Mouse (Mus musculus) spleen, postnatal 14 days (tissue): ENCODE results near the gene Katna1.
"Not testable (repeated sequence)": the region's sequence is repeated elsewhere in the genome, so short reads cannot be mapped to it uniquely, and the experiment has no call there.

Experiments
- DNase-seq, 2 experiments: peaks; one replicate each; pipeline ENCODE4 v3.0.0; 2021 to 2022; ENCODE audit warnings: low spot score in 2 of 2

The Katna1 gene

GRCm38 (mm10) chr10:7725751-7726500 lies at the start of gene Katna1:
Gene Katna1, plus strand, starts transcription at chr10:7726000.
- peak; percentile 90 to 92 for DNase-seq

DNA sequence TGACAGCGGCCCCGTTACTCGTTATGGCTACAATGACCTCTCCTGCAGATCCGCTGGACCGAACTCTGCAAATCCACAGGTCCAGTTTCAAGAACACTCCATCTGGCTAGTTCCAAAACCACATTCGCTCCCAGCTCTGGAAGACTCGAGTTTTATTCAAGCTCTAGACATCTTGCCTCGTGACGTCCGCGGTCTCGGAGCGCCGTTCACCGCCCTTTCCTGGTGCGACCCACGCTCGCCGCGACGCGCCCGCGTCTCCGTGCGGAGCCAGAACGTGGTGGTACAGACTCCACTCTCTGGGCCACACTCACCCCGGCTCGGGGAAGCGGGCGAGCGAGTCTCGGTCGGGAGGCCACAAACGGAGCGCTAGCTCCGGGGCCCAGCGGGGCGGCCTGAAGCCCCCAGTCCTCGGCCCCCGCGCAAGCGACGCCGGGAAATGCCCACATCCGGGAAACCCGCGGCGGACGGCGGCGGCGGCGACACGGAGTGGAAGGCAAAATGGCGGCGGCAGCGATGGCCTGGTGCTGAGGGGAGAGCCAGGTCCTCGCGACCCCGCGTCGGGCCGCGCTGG lies 45.0 kb upstream of the Katna1 start, which contains the start of the genes Pcmt1 and Lats1:
TSS of gene Pcmt1 (minus strand) at position 406 of the 571 bp plus-strand sequence.
TSS of gene Lats1 (plus strand) at position 484 of the 571 bp plus-strand sequence.
- DNase-seq = peak; percentile 75 to 80

DNA sequence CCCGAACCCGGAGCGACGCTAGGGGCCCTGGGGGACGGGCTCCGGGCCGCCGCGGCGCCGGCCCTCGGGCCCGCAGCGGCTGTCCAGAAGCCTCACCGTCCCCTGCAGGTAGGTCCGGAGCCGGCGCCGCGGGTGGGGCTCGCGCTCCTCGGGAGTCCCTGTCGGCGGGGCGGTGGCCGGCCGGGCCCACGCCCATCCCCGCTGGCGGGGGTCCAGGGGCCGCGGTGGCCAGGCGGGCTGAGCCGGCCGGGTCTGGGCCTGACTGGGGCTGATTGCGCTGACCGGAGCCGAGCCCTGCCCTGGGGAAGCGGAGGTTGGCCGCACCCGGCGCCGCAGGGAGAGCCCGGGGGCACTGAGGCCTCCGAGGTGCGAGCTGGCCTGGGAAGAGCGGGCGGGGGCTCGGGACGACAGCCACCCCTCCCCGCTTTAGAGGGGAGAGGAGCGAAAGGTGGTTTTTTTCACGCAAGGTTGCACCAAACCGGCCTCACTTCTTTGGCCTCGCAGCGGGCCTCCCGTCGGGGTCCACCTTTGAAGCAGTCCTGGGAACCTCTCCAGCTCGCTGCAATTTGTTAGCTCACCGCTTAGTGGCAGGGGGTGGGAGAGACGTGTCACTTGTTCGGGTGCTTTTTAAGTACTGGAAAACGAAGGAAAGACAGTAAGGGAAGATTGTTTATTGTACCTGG lies 44.3 kb upstream of the Katna1 start:
- peak; percentile 41 to 48 for DNase-seq

DNA sequence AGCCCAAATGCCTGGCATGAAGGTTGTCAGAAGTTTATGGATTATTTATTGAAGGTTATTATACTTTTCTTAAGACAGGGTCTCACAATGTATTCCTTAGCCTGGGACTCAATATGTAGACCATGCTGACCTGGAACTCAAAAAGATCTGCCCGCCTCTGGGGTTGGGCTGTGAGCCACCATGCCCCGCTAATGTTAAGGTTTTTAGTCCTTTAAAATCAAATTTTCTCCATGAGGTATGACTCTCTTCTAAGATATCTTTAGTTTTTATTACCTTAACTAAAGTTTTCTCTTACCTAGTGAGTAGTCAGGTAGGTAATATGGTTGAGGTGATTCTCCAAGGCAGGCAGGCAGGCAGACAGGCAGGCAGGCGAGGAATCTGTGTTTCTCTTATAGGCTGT lies 43.6 kb upstream of the Katna1 start:
- no peak for DNase-seq

- DNase-seq = no peak
Observed at GRCm38 (mm10) chr10:7686902-7687301, 38.9 kb upstream of the Katna1 start.

DNA sequence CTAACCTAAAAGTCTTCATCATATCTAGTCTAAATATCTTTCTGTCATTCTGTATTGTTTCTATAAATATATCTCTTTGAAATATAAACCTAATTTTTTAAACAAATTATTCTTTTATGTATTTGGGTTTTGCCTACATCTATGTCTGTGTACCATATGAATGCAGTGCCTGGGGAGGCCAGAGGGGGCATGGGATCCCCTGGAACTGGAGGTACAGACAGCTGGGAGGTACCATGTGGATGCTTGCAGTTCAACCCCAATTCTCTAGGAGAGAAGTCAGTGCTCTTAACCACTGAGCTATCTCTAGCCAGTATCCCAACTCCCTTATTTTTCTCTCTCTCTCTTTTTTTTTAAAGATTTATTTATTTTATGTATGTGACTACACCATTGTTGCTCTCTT lies 30.5 kb upstream of the Katna1 start:
- DNase-seq = no peak

- no peak for DNase-seq
Observed at GRCm38 (mm10) chr10:7700120-7700519, 25.7 kb upstream of the Katna1 start.

DNA sequence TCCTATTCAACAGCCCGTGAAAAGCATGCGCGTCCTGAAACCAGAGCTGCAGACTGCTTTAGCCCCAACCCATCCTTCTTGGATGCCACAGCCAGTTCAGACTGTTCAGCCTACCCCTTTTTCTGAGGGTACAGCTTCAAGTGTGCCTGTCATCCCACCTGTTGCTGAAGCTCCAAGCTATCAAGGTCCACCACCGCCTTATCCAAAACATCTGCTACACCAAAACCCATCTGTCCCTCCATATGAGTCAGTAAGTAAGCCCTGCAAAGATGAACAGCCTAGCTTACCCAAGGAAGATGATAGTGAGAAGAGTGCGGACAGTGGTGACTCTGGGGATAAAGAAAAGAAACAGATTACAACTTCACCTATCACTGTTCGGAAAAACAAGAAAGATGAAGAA lies 23.2 kb upstream of the Katna1 start:
- no peak for DNase-seq

DNA sequence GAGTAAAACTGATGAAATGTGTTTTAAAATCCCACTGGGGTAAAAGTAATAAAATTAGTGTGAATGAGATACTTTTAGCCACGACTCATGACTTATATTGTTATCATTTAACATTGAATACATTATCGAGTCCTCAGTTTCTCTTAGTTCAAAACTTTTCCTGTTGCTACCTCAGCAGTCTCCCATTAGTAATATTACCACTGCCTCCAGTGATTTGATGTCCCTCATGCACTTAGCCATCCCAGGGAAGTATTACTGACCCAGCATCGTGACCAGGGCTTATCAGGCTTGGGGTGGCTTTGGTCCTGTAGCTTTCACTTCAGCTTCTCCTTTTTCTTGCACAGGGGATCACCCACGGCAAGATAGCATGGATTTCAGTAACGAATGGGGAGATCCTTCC lies 15.7 kb upstream of the Katna1 start:
- DNase-seq = no peak

- no peak for DNase-seq
Observed at GRCm38 (mm10) chr10:7712506-7712905, 13.3 kb upstream of the Katna1 start.

DNA sequence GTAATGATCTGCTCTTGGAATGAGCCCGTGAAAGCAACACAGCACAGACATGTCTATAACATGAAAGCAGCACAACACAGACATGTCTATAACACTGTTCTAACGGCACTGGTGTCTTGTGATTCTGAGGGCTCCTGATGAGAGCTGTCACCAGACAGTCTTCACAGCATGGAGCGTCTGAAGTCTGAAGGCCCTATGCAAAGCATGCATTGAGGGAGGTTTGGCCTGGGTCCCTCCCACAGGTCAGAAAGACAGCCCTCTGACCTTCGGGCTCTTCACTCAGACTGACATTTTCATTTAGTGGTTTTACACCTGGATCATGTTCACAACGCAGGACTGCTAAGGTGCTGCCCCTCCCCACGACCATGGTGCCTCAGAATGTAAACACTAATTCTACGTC lies 10.7 kb upstream of the Katna1 start:
- no peak for DNase-seq

GRCm38 (mm10) chr10:7726501-7726812 lies 657 bp downstream of the Katna1 start:
- DNase-seq = no peak

DNA sequence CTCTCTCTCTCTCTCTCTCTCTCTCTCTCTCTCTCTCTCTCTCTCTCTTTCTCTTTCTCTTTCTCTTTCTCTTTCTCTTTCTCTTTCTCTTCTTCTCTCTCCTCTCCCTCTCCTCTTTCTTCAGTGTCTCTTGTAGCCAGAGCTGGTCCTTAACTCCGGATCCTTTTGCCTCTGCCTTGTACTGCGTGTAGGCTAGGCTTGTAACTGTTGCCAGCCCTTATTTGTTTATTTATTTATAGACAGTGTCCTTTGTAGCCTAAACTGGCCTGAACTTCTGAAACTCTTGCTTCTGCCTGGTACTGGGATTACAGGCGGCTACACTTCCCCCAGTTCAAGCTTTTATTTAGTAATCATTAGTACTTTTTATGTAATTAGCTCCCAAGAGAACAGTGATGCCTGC lies 1.2 kb downstream of the Katna1 start:
- no peak for DNase-seq

- no peak for DNase-seq
Observed at GRCm38 (mm10) chr10:7731582-7731981, 5.8 kb downstream of the Katna1 start.

- no peak for DNase-seq
Observed at GRCm38 (mm10) chr10:7737122-7737521, 11.3 kb downstream of the Katna1 start.

- DNase-seq = no peak
Observed at GRCm38 (mm10) chr10:7737914-7738313, 12.1 kb downstream of the Katna1 start.

GRCm38 (mm10) chr10:7745528-7745927 lies 19.7 kb downstream of the Katna1 start:
- DNase-seq = not testable (repeated sequence)

GRCm38 (mm10) chr10:7748752-7749151 lies 23.0 kb downstream of the Katna1 start:
- DNase-seq = no peak

- DNase-seq = no peak
Observed at GRCm38 (mm10) chr10:7757544-7757943, 31.7 kb downstream of the Katna1 start.

GRCm38 (mm10) chr10:7772346-7772745 lies 46.5 kb downstream of the Katna1 start:
- no peak for DNase-seq

DNA sequence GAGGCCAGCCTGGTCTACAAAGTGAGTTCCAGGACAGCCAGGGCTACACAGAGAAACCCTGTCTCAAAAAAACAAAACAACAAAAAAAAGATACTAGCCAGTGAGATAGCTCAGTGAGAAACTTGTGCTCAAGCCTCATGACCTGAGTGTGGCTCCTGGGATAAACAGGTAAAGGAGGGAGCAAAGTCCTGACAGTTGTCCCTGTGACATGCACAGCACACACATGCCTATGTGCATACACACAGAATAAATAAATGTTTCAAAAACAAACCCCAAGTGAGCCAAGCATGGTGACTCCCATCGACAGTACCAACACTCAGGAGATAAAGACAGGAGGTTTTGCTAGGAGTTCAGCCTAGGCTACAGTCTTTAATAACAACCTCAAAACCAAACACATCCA lies 47.0 kb downstream of the Katna1 start:
- no peak for DNase-seq

- no peak for DNase-seq
Observed at GRCm38 (mm10) chr10:7775421-7775820, 49.6 kb downstream of the Katna1 start.

- no peak for DNase-seq
Observed at GRCm38 (mm10) chr10:7778361-7778760, 52.6 kb downstream of the Katna1 start.
